Mouse (Mus musculus) liver, embryonic 15.5 days (tissue): ENCODE results near the gene Olfr1361. TPM values are rescaled to one million over a fixed set of nuclear protein-coding genes. Genes with fewer than 3 reads are reported as not detected.

Experiments
- ATAC-seq: fragments of 200-750 bp; cut with Nextera tagmentation; 2 replicates; pipeline ENCODE4 v1.8.0; 2017; ENCODE audit warnings: moderate number of reproducible peaks, mild to moderate bottlenecking, moderate library complexity; ENCODE audit not compliant: insufficient read depth
- H3K27ac ChIP-seq: fragments of 300-500 bp; sonication (generic); replicated peaks from 2 replicates; pipeline ENCODE4 v1.5.1; 2015; ENCODE audit warnings: mild to moderate bottlenecking, inconsistent platforms
- H3K27me3 ChIP-seq: fragments of 300-500 bp; sonication (generic); 2 replicates; pipeline ENCODE4 v1.6.1; 2015; ENCODE audit warnings: mild to moderate bottlenecking, inconsistent platforms
- H3K36me3 ChIP-seq: fragments of 300-500 bp; sonication (generic); replicated peaks from 2 replicates; pipeline ENCODE4 v1.6.1; 2015; ENCODE audit warnings: moderate library complexity, mild to moderate bottlenecking, inconsistent platforms
- H3K4me1 ChIP-seq: fragments of 300-500 bp; sonication (generic); replicated peaks from 2 replicates; pipeline ENCODE4 v1.6.1; 2015; ENCODE audit warnings: inconsistent platforms
- H3K4me2 ChIP-seq: fragments of 300-500 bp; sonication (generic); 2 replicates; pipeline ENCODE4 v1.6.1; 2015; ENCODE audit warnings: moderate library complexity, mild to moderate bottlenecking, inconsistent platforms
- H3K4me3 ChIP-seq: fragments of 300-500 bp; sonication (generic); replicated peaks from 2 replicates; pipeline ENCODE4 v1.5.1; 2015; ENCODE audit warnings: mild to moderate bottlenecking, inconsistent platforms
- H3K9ac ChIP-seq: fragments of 300-500 bp; sonication (generic); 2 replicates; pipeline ENCODE4 v1.6.1; 2015; ENCODE audit warnings: moderate library complexity, mild to moderate bottlenecking, inconsistent platforms
- H3K9me3 ChIP-seq: fragments of 300-500 bp; sonication (generic); replicated peaks from 2 replicates; pipeline ENCODE4 v1.6.1; 2016; ENCODE audit warnings: inconsistent platforms
- WGBS: fragments of 180-500 bp; shearing (Covaris S2); methylation state at CpG from one replicate; pipeline ENCODE4 v1.1.7; 2015; ENCODE audit warnings: mixed read lengths; ENCODE audit not compliant: insufficient replicate concordance; 5-methylcytosine and 5-hydroxymethylcytosine counted together
- polyA plus RNA-seq: library from polyadenylated mRNA; unstranded; fragments of >200 nt; fragmentation: Nextera tagmentation; extraction: Ambion mirVana; gene quantifications from 2 replicates; pipeline ENCODE4 v1.2.1, GENCODE M21; 2015

Gene Olfr1361
- not detected in 2 replicates for polyA plus RNA-seq

- H3K27me3 ChIP-seq, result no peaks in the 10 kb centered on the region
- no peak within 1 kb of the TSS for H3K4me3 ChIP-seq
- H3K4me2 ChIP-seq, result no peak within 1 kb of the TSS
- H3K9me3 ChIP-seq, result no peaks in the 10 kb centered on the region
- H3K4me1 ChIP-seq, result no peaks in the 10 kb centered on the region
- no peak within 1 kb of the TSS for H3K27ac ChIP-seq
- WGBS, result 67% methylated on average over 2 of the region's 2 CpGs
- H3K9ac ChIP-seq, result no peak within 1 kb of the TSS
- no peak for ATAC-seq
- no peaks in the 10 kb centered on the region for H3K36me3 ChIP-seq
Observed at GRCm38 (mm10) chr13:21663286-21663685, at the start of gene Olfr1361. Gene Olfr1361 (minus strand): TSS chr13:21663386.

GRCm38 (mm10) chr13:21711698-21712097 lies 48.5 kb upstream of the Olfr1361 start:
- Histone ChIP-seq H3K4me2 (peak overlapping the region; percentile 84), H3K36me3 (no peaks in the 10 kb centered on the region), H3K27me3 (no peaks in the 10 kb centered on the region), H3K9ac (peak overlapping the region; percentile 64; the same call in 1 of the 2 replicates), H3K9me3 (no peaks in the 10 kb centered on the region), H3K4me1 (peaks cover 32% of the 10 kb centered on the region), H3K27ac (peak overlapping the region; percentile 45; the same call in 1 of the 2 replicates), H3K4me3 (peak overlapping the region; percentile 63)
- ATAC-seq, result no peak
- WGBS, result 13% methylated on average over 4 of the region's 4 CpGs

GRCm38 (mm10) chr13:21710821-21711525 lies 47.8 kb upstream of the Olfr1361 start:
- peak overlapping the region; percentile 63 for H3K4me3 ChIP-seq
- H3K9me3 ChIP-seq, result no peaks in the 10 kb centered on the region
- H3K27ac ChIP-seq, result peak overlapping the region; percentile 45; the same call in 1 of the 2 replicates
- H3K36me3 ChIP-seq, result no peaks in the 10 kb centered on the region
- H3K9ac ChIP-seq, result peak overlapping the region; percentile 64
- 2% methylated on average over 22 of the region's 22 CpGs for WGBS
- ATAC-seq, result peak; percentile 40
- no peaks in the 10 kb centered on the region for H3K27me3 ChIP-seq
- H3K4me1 ChIP-seq, result peaks cover 32% of the 10 kb centered on the region
- peak overlapping the region; percentile 84 for H3K4me2 ChIP-seq

- H3K4me3 ChIP-seq, result peak overlapping the region; percentile 72
- H3K27me3 ChIP-seq, result no peaks in the 10 kb centered on the region
- H3K9ac ChIP-seq, result peak overlapping the region; percentile 63
- H3K4me2 ChIP-seq, result peak overlapping the region; percentile 84
- WGBS, result under 1% methylated on average over 32 of the region's 32 CpGs
- no peaks in the 10 kb centered on the region for H3K36me3 ChIP-seq
- peak overlapping the region; percentile 85 for H3K27ac ChIP-seq
- peaks cover 27% of the 10 kb centered on the region for H3K4me1 ChIP-seq
- H3K9me3 ChIP-seq, result no peaks in the 10 kb centered on the region
- ATAC-seq, result peak; percentile 74
Observed at GRCm38 (mm10) chr13:21710031-21710711, 47.0 kb upstream of the Olfr1361 start.

GRCm38 (mm10) chr13:21706669-21707068 lies 43.5 kb upstream of the Olfr1361 start:
- no peak for ATAC-seq
- Histone ChIP-seq H3K27me3 (0 out of 2 replicates have a peak, but pooled peaks cover 7% of the 10 kb centered on the region), H3K9ac (no peak overlapping the region), H3K4me3 (no peak overlapping the region), H3K9me3 (no peaks in the 10 kb centered on the region), H3K4me2 (no peak overlapping the region), H3K27ac (no peak overlapping the region), H3K36me3 (no peaks in the 10 kb centered on the region), H3K4me1 (peaks cover 8% of the 10 kb centered on the region)
- WGBS, result 49% methylated on average over 4 of the region's 4 CpGs

- peaks cover 15% of the 10 kb centered on the region for H3K27me3 ChIP-seq
- H3K4me1 ChIP-seq, result no peaks in the 10 kb centered on the region
- no peak for ATAC-seq
- H3K4me2 ChIP-seq, result no peak within 1 kb of the TSS
- H3K4me3 ChIP-seq, result no peak within 1 kb of the TSS
- H3K36me3 ChIP-seq, result no peaks in the 10 kb centered on the region
- H3K9ac ChIP-seq, result no peak within 1 kb of the TSS
- no peaks in the 10 kb centered on the region for H3K9me3 ChIP-seq
- no peak within 1 kb of the TSS for H3K27ac ChIP-seq
Observed at GRCm38 (mm10) chr13:21697811-21698210, 34.6 kb upstream of the Olfr1361 start, which contains the start of gene Olfr1359. Gene Olfr1359 (plus strand): TSS chr13:21698111.

GRCm38 (mm10) chr13:21677305-21677704 lies 14.1 kb upstream of the Olfr1361 start, which contains the start of gene Olfr1360:
Gene Olfr1360 (minus strand): TSS chr13:21677405.
- Histone ChIP-seq H3K9ac (no peak within 1 kb of the TSS), H3K36me3 (no peaks in the 10 kb centered on the region), H3K9me3 (no peaks in the 10 kb centered on the region), H3K4me1 (no peaks in the 10 kb centered on the region), H3K27me3 (no peaks in the 10 kb centered on the region; the same call in 1 of the 2 replicates), H3K4me3 (no peak within 1 kb of the TSS), H3K27ac (no peak within 1 kb of the TSS), H3K4me2 (no peak within 1 kb of the TSS)
- ATAC-seq, result no peak
- WGBS, result 54% methylated on average over 2 of the region's 2 CpGs

GRCm38 (mm10) chr13:21642418-21642817 lies 20.8 kb downstream of the Olfr1361 start, which contains the start of gene Olfr11:
Gene Olfr11 (minus strand): TSS chr13:21642518.
- no peaks in the 10 kb centered on the region for H3K36me3 ChIP-seq
- no peak within 1 kb of the TSS for H3K4me3 ChIP-seq
- no peak within 1 kb of the TSS for H3K27ac ChIP-seq
- no peak for ATAC-seq
- H3K27me3 ChIP-seq, result no peaks in the 10 kb centered on the region
- H3K9ac ChIP-seq, result no peak within 1 kb of the TSS
- WGBS, result 69% methylated on average over 2 of the region's 2 CpGs
- H3K4me1 ChIP-seq, result no peaks in the 10 kb centered on the region
- no peaks in the 10 kb centered on the region for H3K9me3 ChIP-seq
- H3K4me2 ChIP-seq, result no peak within 1 kb of the TSS

- Histone ChIP-seq H3K4me1 (no peaks in the 10 kb centered on the region), H3K36me3 (no peaks in the 10 kb centered on the region), H3K27me3 (no peaks in the 10 kb centered on the region), H3K27ac (no peak within 1 kb of the TSS), H3K9ac (no peak within 1 kb of the TSS), H3K4me3 (no peak within 1 kb of the TSS), H3K4me2 (no peak within 1 kb of the TSS), H3K9me3 (no peaks in the 10 kb centered on the region)
- ATAC-seq, result no peak
Observed at GRCm38 (mm10) chr13:21613922-21614321, 49.3 kb downstream of the Olfr1361 start, which contains the start of gene Olfr1362. Gene Olfr1362 (minus strand): TSS chr13:21614022.
